Mouse (Mus musculus) cerebellum, postnatal 36 days (tissue): ENCODE data around the gene Slc11a2.

Experiments used
- DNase-seq, 2 experiments: peaks; one replicate each; pipeline ENCODE4 v3.0.0; 2021 to 2022; ENCODE audit warnings: mixed read lengths in 2 of 2

Slc11a2 gene

DNA sequence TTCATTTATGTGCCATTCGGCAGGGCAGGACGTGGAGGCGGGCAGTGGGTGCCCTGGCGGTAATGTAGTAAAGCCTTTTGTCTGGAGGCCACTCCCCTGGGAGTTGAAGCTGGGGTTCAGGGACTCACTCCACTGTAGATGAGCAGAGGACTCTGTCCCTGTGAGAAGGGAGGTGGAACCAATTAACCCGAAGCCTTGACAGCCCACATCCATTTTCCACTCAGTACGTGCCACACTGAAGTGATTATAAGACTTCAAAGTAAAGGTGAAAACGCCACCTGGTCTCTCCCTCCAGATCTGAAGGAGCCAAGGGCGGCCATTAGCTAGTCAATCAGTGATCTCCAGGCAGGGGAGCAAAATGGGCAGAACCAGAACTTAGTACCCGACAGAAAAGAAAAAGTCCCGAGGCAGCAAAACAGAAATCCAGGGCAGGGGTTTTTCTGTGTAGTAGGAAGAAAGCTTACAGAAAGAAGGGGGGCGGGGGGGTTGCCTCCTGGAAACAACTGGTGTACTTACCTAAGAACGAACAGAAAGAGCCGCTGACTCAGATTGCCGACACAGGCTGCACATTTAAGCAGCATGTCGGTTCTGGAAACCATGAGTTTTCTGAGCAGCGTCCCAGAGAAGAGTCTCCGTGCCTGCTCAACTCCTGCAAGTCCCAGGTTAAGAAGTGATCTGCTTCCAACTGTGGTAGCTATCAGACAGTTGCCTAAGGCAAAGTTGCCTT lies at the start of gene Slc11a2:
TSS of gene Slc11a2 (minus strand) at position 677 of the 727 bp plus-strand sequence.
- DNase-seq, result no peak

DNA sequence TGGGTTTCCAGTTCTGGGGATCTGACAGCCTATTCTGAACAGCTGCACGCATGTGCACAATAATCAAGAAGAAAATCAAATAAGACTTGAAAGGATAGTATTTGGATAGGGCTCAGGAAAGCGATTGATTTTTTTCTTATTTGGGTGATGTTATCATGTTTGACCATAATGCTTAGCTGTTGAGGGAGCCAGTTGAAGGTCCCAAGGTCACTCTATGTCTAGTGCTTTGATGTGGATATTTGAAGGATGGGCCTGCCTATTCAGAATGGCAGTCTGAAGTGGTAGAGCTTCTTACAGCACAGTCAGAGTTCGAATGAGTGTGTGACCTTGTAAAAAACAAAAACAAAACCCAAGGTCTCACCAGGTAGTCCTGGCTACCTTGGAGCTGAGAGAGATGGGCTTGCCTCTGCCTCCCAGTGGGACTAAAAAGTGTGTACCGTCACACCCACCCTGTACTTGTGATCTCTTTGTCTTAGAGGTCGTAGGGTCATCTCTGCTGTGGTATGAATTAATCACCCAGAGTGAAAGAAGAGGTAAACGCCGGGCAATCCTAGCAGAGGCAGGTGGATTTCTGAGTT lies 49.1 kb upstream of the Slc11a2 start:
- no peak for DNase-seq

DNA sequence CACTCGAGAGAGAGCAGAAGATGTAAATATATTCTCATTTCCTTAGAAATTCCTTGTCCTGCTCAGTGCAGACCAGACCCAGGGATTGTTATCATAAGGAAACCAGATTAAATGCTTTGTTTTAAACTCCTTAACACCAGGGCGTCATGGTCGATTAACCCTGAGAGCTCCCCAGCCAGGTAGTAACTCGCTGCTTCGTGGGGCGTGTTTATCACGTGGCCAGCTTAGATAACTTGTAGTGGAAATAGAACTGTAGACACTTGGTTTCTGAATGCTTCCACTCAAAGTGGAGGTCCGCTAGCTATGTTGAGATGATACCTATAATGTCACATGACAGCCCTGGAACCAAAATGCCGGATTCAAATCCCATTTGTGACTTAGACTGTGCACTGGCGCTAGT lies 45.2 kb upstream of the Slc11a2 start:
- no peak for DNase-seq

DNA sequence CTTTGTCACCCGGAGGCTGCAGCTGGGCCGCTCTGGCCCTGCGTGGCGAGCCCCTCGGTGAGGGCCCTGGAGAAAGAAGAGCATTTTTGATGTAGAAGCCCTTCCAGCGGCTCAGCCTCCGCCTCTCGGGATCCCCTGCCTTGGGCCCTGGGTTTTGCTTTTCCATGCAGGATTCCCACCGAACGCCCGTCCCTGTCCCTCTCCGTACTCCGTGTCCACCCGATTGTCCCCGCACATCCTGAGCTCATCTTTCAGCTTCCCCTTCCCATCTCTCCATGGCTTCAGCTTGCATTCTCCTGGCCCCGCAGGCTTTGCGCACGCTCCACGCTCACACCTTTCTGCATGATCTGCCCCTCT lies 44.3 kb upstream of the Slc11a2 start:
- no peak for DNase-seq

DNA sequence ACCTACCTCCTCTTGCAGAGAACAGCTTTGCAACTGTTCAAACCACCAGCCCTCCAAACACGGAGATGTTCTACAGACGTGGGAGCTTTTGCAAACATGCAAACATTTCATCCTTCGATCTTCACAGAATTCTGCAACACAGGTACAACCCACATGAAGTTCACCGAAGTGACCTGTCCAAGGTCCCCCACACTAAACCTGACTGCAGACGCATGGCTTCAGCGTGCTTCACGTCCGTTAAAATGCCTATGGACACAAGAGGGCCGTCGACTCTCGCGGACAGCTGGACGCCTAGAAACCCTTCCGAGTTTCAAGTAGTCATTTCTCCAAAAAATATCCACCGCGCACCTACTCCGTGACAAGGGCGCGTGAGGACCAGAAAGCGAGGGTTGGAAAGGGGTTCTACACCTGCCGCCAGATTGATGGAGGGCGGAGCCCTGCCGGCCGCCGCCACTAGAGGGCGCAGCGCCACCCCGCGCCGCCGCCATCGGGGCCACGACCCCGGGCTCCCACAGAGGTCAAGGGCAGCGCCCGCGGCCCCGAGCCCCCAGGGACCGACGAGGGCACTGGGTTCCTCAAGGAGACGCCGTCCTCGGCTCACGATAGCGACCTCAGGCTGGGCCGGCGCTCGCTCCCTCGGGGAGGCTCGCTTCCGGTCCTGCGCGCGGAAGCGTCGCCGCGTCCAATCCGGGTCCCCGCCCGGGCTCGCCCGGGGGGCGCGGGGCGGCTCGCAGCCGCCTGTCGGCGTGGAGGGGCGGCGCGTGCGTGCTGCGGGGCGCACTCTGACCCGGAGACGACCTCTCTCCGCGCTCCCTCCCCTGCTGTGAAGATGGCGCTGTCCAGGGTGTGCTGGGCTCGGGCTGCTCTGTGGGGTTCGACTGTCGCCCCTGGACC lies 43.7 kb upstream of the Slc11a2 start, which contains the start of gene Letmd1:
TSS of gene Letmd1 (plus strand) at position 729 of the 894 bp plus-strand sequence.
- DNase-seq, result peak; percentile 82 to 86

DNA sequence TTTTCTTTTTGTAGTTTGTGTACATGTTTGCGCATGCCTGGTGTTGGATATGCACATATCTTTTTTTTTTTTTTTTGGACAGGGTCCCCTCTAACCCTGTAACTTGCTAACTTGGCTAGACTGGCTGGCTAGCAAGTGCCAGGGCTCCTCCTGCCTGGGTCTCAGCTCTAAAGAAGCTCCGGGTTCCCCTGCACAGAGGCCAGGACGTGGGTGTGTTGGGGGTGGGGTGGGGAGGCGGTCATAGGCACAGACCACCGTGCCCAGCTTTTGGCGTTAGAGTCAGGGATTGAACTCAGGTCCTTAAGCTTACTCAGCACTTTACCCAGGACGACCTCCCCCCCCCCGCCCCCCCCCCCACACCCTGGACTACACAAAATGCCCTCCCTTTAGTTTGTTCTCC lies 42.9 kb upstream of the Slc11a2 start:
- no peak for DNase-seq

DNA sequence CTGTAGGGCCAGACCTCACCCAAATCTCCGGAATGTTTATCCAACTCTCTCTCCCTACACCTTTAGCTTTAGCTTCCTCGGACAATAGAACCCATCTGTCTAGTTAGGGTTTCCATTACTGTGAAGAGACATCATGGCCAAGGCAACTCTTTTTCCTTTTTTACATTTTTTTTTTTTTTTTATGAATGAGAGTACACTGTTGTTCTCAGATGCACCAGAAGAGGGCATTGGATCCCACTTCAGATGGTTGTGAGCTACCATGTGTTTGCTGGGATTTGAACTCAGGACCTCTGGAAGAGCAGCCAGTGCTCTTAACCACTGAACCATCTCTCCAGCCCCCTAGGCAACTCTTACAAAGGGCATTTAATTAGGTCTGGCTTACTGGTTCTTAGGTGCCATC lies 40.6 kb upstream of the Slc11a2 start:
- no peak for DNase-seq

DNA sequence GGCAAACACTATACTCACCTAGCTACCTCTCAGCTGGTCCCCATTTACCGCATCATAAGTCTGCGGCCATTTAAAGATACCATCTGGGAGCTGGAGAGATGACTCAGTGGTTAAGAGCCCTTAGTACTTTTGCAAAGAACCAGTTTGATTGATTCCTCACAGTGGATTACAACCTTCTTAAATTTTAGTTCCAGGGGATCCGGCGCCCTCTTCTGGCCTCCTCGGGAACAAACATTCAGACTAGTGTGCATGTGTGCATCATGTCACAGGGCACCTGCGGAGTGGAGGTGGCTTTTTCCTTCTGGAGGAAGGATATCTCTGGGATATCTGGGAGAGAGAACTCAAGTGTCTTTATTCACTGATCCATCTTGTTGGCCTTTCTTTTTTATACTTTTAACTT lies 38.8 kb upstream of the Slc11a2 start:
- peak; percentile 71 to 74 for DNase-seq

DNA sequence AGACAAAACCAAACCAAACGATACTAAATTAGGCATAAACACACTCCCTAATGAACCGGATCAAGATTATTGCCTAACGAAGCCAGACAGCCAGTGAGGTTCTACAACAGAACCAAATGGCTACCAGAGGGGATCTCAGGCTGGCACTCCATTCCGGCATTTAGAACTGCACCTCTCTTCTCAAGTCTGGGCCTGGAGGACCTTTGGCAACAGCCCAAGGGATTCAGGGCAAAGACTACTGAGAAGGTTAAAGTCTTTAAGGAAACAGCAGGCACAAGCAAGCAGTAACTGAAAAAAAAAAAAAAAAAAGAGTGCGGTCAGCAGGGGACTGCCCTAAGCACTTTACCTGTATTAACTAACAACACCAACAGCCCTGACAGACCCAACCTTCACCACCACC lies 37.2 kb upstream of the Slc11a2 start:
- DNase-seq, result no peak

DNA sequence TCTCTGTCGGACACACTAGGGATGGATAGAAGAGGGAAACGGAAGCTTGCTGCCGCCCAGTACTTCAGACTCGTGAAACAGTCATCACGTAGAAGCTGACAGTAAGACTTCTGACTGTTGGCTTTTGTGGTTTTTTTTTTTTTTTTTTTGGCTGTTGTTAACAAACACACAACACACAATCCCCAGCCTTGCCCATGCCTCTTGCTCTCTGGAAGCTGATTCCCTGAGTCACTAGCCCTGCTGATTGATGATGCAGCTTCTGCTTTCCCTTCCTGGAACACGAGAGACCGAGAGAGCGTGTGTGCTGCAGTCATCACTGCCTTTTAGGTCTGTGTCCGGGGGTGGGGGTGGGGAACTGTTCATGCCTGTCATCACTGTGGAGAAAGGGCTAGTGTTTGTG lies 36.8 kb upstream of the Slc11a2 start:
- DNase-seq, result no peak

DNA sequence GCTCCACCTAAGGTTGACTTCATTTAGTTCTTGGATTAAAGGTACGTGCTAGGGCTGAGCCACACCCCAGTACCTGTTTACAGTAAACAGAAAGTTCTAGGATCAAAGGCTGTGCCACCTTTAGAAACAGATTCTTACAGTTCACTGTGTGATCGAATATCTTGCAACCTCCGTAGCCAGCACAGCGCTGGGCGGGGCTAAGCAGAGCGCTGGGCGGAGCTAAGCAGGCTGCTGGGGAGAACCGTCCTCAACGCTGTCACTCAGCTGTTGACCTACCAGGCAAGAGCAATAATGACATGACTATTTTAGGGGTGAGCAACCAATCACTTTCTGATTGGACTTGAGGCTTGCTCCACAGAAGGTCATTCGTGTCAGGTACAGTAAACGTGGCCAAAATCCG lies 36.1 kb upstream of the Slc11a2 start:
- no peak for DNase-seq

DNA sequence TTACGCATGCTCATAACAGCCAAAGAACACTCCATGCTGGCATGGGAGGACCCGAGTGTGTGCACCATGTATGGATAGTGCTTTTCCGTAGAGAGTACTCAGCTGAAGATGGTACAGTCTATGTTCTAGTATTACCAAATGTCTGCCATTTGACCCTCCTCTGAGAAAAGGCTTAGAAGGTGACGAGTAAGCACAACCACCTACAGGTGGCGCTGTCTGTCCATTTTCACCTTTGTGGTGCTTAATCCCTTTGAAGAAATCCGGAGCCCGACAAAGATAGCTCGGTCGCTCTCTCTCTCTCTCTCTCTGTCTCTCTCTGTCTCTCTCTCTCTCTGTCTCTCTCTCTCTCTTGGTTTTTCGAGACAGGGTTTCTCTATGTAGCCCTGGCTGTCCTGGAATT lies 33.2 kb upstream of the Slc11a2 start:
- peak; percentile 68 to 72 for DNase-seq

DNA sequence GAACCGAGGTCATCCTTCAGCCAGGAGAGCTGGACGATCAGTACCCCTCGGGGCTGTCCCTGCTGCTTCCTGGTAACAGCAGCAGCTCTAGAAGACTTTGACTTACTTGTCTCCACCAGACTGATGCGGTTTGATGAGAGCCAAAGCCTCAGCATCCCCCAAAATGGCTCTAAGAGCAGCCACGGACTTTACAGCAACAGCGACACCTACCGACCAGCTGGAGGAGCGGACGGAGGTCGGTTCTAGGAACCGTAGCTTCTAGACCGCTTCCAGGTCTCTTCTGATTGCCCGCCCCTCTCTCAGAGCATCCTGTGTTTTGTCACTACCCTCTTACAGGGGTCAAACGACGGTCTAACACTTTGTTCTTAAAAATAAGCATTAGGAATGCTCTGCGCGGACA lies 32.5 kb upstream of the Slc11a2 start:
- peak; percentile 75 to 77 for DNase-seq

DNA sequence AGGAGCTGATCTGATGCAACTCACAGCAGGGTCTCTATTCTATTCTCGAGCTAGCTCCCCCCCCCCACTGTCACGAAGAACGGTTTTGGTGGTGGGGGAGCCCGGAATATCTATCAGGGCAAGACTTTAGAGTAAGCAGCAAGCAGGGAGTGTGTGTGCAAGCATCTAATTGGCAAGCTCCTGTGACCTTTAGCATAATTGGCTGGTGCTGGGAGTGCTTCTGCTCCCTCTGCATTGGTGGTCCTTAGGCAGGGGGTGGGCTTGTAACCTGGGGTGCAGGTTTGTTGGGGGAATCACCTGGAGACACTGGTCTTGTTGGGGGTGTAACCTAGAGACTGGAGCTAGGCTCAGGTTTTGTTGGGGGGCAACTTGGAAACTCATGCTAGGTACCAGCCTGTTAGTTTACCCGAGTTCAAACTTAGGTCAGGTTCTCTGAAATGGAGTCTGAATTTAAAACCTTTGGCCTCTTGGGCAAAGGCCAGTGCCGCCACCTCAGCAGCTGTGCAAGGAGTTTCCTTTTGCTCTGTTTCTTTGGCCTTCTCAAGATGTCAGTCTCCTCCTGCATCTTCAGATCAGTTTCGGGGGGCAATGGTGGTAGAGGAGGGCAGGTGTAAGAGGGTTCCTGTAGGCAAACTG lies 31.6 kb upstream of the Slc11a2 start:
- no peak for DNase-seq

DNA sequence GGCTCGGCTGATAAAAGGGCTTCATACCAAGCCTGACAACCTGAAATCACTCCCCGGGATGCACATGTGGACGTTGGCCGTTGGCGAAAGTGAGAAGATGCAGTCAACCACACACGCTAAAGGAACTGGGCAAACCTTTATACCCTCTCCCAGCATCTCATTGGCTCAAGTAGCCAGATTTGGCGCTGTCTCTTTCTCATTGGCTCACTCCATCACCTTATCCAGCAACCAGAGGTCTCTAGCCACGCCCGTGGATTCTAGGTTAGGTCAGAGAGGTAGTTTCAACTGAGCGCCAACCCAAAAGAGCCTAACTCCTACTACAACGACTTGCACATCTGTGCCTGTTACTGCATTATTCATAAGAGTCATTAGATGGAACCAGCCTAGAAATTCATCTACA lies 27.6 kb upstream of the Slc11a2 start:
- no peak for DNase-seq

DNA sequence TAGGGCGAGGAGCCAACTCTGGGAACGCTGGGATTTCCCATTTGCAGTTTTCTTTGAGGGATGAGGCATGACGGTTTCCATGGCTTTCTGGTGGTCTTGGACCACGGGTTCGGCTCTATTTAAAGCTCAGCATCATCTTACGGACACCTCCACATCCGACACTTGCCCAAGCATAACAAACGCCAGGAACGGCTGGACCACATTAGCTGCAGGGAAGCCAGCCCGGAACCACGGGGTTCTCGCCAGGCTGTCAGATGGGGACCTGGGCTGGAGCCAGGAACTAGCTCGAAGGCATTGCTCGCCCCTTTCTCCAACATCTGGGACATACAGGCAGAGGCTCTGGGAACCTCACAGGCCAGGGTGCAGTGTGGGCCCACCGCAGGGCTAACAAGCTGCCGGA lies 26.4 kb upstream of the Slc11a2 start:
- DNase-seq, result peak; percentile 45 to 52

DNA sequence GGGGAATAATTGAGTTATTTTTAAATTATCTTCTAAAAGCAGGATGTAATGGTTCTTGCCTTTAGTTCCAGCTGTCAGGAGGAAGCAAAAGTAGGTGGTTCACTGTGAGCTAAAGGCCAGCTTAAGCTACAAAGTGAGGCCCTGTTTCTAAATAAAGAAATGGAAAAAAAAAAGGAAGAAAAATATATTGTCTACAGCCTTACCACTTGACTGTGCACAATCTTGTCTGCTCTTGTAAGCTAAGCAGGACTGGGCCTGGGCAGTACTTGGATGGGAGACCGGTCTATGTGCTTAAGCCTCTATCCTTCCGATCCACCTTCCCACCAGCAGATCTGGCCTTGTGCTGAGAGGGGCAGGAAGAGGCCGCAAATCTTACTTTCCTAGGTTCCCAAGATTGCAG lies 24.6 kb upstream of the Slc11a2 start:
- DNase-seq, result no peak

DNA sequence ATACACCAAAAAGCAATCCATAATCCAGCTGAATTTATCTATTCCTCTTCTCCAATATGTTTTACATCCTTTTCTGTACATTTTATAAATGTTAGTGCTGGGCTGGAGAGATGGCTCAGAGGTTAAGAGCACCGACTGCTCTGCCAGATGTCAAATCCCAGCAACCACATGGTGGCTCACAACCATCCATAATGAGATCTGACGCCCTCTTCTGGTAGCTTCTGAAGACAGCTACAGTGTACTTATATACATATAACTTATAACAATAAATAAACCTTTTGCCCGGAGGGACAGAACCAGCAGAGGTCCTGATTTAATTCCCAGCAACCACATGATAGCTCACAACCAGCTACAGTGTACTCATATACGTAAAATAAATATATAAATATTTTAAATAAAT lies 23.7 kb upstream of the Slc11a2 start:
- DNase-seq, result no peak

DNA sequence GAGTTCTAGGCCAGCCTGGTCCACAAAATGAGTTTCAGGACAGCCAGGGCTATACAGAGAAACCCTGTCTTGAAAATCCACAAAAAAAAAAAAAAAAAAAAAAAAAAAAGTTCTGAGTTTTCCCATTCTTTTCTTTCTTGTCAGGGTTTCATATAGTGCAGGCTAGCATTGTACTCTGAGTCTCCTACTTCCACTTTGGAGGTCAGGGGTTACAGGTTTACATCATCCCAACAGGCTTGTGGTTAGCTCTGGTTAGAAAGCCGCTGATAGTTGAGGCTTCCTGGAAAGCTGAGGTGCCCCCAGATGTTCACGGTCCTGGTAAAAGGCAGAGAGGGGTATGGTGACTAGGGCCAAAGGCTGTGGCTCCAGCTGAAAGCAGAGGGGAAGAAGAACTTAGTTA lies 22.0 kb upstream of the Slc11a2 start:
- no peak for DNase-seq

DNA sequence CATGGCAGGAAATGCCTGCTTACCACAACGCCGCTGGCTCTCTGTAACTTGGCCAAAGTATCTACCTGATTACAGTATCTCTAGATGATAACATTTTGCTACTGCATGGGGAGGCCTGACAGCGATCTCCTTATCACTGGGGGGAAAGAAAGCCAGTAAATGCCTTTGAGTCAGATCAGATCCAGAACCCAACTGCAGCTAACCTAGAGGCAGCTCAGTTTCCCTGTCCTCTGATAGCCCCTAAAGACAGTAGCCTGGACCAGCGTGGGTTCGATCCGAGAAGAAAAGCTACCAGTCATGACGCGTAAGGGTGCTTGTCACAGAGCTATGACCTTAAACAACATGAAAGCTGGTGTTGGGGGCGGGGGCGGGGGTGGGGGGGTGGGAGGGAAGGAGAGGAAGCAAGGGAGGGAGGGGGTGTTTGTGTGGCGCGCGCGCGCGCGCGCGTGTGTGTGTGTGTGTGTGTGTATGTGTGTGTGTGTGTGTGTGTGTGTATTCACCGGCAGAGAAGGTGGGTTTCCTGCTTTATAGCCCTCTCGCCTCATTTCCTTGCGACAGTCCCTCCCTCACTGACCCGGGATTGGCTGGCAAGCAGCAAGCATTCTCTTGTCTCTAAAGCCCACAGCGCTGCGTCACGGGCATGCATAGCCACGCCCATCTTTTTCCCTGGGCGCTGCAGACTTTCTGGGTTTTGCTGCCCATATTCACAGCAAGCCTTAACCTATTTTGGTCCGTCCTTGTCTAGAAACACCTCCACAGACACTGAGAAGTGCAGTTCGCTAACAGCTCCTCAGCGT lies 18.5 kb upstream of the Slc11a2 start:
- DNase-seq, result peak; percentile 78

DNA sequence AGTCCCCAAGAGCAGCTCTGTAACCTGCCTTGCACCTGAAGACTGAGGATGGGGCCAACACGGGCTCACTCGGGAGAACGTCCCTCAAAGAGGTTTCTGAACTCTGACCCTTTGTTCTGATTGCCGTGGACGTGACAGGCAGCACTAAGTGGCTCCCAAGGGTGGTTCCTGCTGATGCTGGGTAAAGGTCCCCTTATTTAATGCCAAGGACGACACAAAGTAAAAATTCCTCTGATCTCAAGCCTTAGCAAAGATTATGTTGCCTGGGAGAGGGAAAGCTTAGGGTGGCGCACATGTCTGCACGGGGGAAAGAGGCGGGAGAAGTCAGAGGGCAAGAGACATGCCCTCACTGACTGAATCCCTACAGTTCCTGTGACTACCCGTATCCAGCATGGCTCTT lies 11.6 kb upstream of the Slc11a2 start:
- no peak for DNase-seq

DNA sequence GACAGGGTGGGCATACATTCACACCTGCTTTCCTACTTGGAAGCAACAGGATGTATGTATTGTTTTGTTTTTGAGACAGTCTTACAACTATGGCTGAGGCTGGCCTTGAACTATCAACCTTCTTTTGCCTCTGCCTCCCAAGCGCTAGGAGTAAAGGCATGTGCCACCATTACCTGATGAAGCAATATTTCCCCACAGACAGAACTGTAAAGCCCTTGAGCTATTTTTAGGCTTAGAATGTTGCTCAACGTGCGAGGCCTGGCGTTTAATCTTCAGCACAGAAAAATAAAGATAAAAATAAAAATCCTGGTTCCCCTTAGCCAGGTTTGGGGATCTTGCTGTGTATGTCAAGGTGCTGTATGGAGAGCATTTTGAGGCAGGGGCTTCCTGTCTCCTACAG lies 11.2 kb upstream of the Slc11a2 start:
- DNase-seq, result no peak

DNA sequence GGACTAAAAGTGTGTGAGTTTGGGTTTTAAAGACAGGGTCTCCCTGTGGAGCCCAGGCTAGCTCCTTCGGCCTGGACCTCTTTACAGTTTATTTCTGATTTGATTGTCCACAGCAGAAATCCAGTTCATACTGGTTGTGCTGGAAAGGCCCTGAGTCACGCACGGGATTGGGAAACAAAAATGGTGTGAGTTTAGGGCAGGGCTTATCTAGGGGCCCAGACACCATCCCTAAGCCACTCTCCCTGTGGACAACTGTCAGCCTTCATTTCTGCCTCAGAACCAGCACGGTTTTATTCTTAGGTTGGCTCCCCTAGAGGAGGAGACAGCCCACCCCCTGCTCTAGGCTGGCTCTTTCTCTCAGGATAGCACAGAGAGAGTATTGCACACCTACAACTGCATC lies 8.4 kb upstream of the Slc11a2 start:
- DNase-seq, result no peak
